In genomic region chr7:28582841-28583240, GRCm38 (mm10) we compare ENCODE assay signal across 17 mouse cellular contexts. TPM values are rescaled to one million over a fixed set of nuclear protein-coding genes. Genes with fewer than 3 reads are reported as not detected.
A peak's percentile ranks its signal among the peaks of the same experiment; 100 is the strongest.
DNase-seq lines count a peak whose midpoint lies in the region; ATAC-seq and TF ChIP-seq lines count a peak whose summit lies in the region.
"Had no signal": no experiment of that assay in that cellular context is flagged by ENCODE, and none has a peak within 500 bp of the region (broad histone marks: within the 10 kb centered on the region; RNA-seq: fewer than 3 reads in every experiment).

No protein-coding gene starts in this region.

- H3K4me3 ChIP-seq in hindbrain, embryonic 15.5 days, result no peak overlapping the region
- no peak overlapping the region for H3K4me3 ChIP-seq in hindbrain, embryonic 12.5 days
- H3K4me3 ChIP-seq in intestine, embryonic 15.5 days (replicated peaks), result no peak overlapping the region
- H3K4me3 ChIP-seq: embryonic facial prominence, embryonic 15.5 days; lung, embryonic 15.5 days; midbrain, embryonic 13.5 days had no signal

- H3K9ac ChIP-seq in hindbrain, embryonic 15.5 days, result no peak overlapping the region
- H3K9ac ChIP-seq in hindbrain, embryonic 12.5 days, result no peak overlapping the region
- no peak overlapping the region for H3K9ac ChIP-seq in intestine, embryonic 15.5 days
- H3K9ac ChIP-seq: embryonic facial prominence, embryonic 15.5 days; lung, embryonic 15.5 days; midbrain, embryonic 13.5 days had no signal

- H3K9me3 ChIP-seq in hindbrain, embryonic 15.5 days, result no peaks in the 10 kb centered on the region
- no peaks in the 10 kb centered on the region for H3K9me3 ChIP-seq in hindbrain, embryonic 12.5 days (replicated peaks)
- no peaks in the 10 kb centered on the region for H3K9me3 ChIP-seq in intestine, embryonic 15.5 days
- H3K9me3 ChIP-seq: embryonic facial prominence, embryonic 15.5 days; lung, embryonic 15.5 days; midbrain, embryonic 13.5 days had no signal

- ATAC-seq in hindbrain, embryonic 15.5 days (ENCODE audit: low FRiP score, low read depth), result no peak
- no peak for ATAC-seq in hindbrain, embryonic 12.5 days (ENCODE audit: low FRiP score)
- ATAC-seq in intestine, embryonic 15.5 days, result no peak
- peak; percentile 31 for ATAC-seq in megakaryocyte-erythroid progenitor cell, adult 5-6 weeks (replicated peaks; ENCODE audit: low FRiP score, low TSS enrichment, poor library complexity, severe bottlenecking)
- ATAC-seq: midbrain, embryonic 13.5 days had no signal

- WGBS in hindbrain, embryonic 15.5 days, result 62% methylated on average over 11 of the region's 11 CpGs
- WGBS in hindbrain, embryonic 12.5 days, result 88% methylated on average over 11 of the region's 11 CpGs
- 56% methylated on average over 11 of the region's 11 CpGs for WGBS in intestine, embryonic 15.5 days

- H3K27me3 ChIP-seq in hindbrain, embryonic 15.5 days, result no peaks in the 10 kb centered on the region
- no peaks in the 10 kb centered on the region for H3K27me3 ChIP-seq in hindbrain, embryonic 12.5 days
- H3K27me3 ChIP-seq in intestine, embryonic 15.5 days (replicated peaks), result no peaks in the 10 kb centered on the region
- H3K27me3 ChIP-seq: embryonic facial prominence, embryonic 15.5 days; lung, embryonic 15.5 days; midbrain, embryonic 13.5 days had no signal

- DNase-seq in brain, embryonic 14.5 days (ENCODE audit: low read depth), result peak; percentile 69
- DNase-seq in urinary bladder, postnatal 36 days (ENCODE audit: low spot score in 2 of 2), result no peak
- DNase-seq in adrenal gland, adult 18-20 months (ENCODE audit: low spot score in 2 of 2), result no peak
- DNase-seq: cerebellum, postnatal 25 days; gastrocnemius, postnatal 14 days; heart, postnatal 10 days; thymus, postnatal 36 days had no signal

- H3K4me2 ChIP-seq in hindbrain, embryonic 15.5 days, result no peak overlapping the region
- no peak overlapping the region for H3K4me2 ChIP-seq in hindbrain, embryonic 12.5 days (replicated peaks)
- peak overlapping the region; percentile 39; the same call in 1 of the 2 replicates for H3K4me2 ChIP-seq in intestine, embryonic 15.5 days (replicated peaks)
- H3K4me2 ChIP-seq: embryonic facial prominence, embryonic 15.5 days; lung, embryonic 15.5 days; midbrain, embryonic 13.5 days had no signal

- TF ChIP-seq POLR2A in brain, embryonic 14.5 days (IDR thresholded peaks at IDR 0.05; ENCODE audit: borderline replicate concordance, extremely low read depth, insufficient read depth, insufficient read length, poor library complexity, severe bottlenecking), result no peak

- no peaks in the 10 kb centered on the region for H3K36me3 ChIP-seq in hindbrain, embryonic 15.5 days
- H3K36me3 ChIP-seq in hindbrain, embryonic 12.5 days, result no peaks in the 10 kb centered on the region
- H3K36me3 ChIP-seq in intestine, embryonic 15.5 days, result 0 out of 2 replicates have a peak, but pooled peaks cover 6% of the 10 kb centered on the region
- H3K36me3 ChIP-seq: embryonic facial prominence, embryonic 15.5 days; midbrain, embryonic 13.5 days had no signal

- peak overlapping the region; percentile 18; the same call in 1 of the 2 replicates for H3K27ac ChIP-seq in hindbrain, embryonic 15.5 days (replicated peaks)
- no peak overlapping the region for H3K27ac ChIP-seq in hindbrain, embryonic 12.5 days
- H3K27ac ChIP-seq in intestine, embryonic 15.5 days, result peak overlapping the region; percentile 67
- H3K27ac ChIP-seq: embryonic facial prominence, embryonic 15.5 days; midbrain, embryonic 13.5 days had no signal

- H3K4me1 ChIP-seq in hindbrain, embryonic 15.5 days (replicated peaks), result peaks cover 53% of the 10 kb centered on the region
- H3K4me1 ChIP-seq in hindbrain, embryonic 12.5 days, result peaks cover 45% of the 10 kb centered on the region
- peaks cover 86% of the 10 kb centered on the region for H3K4me1 ChIP-seq in intestine, embryonic 15.5 days (replicated peaks)

- no peak for TF ChIP-seq CTCF in brain, embryonic 14.5 days (IDR thresholded peaks at IDR 0.05; ENCODE audit: borderline replicate concordance, extremely low read depth, insufficient read depth, insufficient read length)

RNA-seq across cellular contexts. Expression of gene Samd4b, which starts 15.1 kb away (rescaled TPM):
- polyA plus RNA-seq in hindbrain, embryonic 15.5 days (2015; fragmentation: Nextera tagmentation; extraction: Ambion mirVana), result 23.3 and 28.1 TPM in 2 replicates
- 35.6 and 38.6 TPM in 2 replicates for polyA plus RNA-seq in hindbrain, embryonic 12.5 days (2016; fragmentation: Nextera tagmentation; extraction: Ambion mirVana)
- 83.9 and 92.0 TPM in 2 replicates for polyA plus RNA-seq in brain, embryonic 14.5 days (2012; rRNA removed)
- polyA plus RNA-seq in intestine, embryonic 15.5 days (2015; fragmentation: Nextera tagmentation; extraction: Ambion mirVana), result 18.9 and 19.5 TPM in 2 replicates
- total RNA-seq in megakaryocyte-erythroid progenitor cell, adult 5-6 weeks (2014; fragmentation: Nextera tagmentation), result 20.3 and 26.2 TPM in 2 replicates
- total RNA-seq in megakaryocyte-erythroid progenitor cell, adult 5-6 weeks (2017), result 3.4 and 7.2 TPM in 2 replicates
- total RNA-seq in adrenal gland, adult 18-20 months (2021), result 10 to 100 TPM; 67.9 to 72.7 TPM

RNA-seq across cellular contexts. Expression of gene Pak4, which starts 15.1 kb away (rescaled TPM):
- polyA plus RNA-seq in hindbrain, embryonic 15.5 days (2015; fragmentation: Nextera tagmentation; extraction: Ambion mirVana), result 20.2 TPM in 2 replicates
- 31.8 and 34.3 TPM in 2 replicates for polyA plus RNA-seq in hindbrain, embryonic 12.5 days (2016; fragmentation: Nextera tagmentation; extraction: Ambion mirVana)
- 18.9 and 21.3 TPM in 2 replicates for polyA plus RNA-seq in brain, embryonic 14.5 days (2012; rRNA removed)
- polyA plus RNA-seq in intestine, embryonic 15.5 days (2015; fragmentation: Nextera tagmentation; extraction: Ambion mirVana), result 51.7 and 53.1 TPM in 2 replicates
- 5.3 and 8.3 TPM in 2 replicates for total RNA-seq in megakaryocyte-erythroid progenitor cell, adult 5-6 weeks (2014; fragmentation: Nextera tagmentation)
- 7.9 and 8.3 TPM in 2 replicates for total RNA-seq in megakaryocyte-erythroid progenitor cell, adult 5-6 weeks (2017)
- 10 to 100 TPM; 21.4 to 25.2 TPM for total RNA-seq in adrenal gland, adult 18-20 months (2021)

RNA-seq across cellular contexts. Expression of gene Nccrp1, which starts 35.8 kb away (rescaled TPM):
- polyA plus RNA-seq in hindbrain, embryonic 15.5 days (2015; fragmentation: Nextera tagmentation; extraction: Ambion mirVana), result 0.19 TPM in 1 of 2 replicates, not detected in the other
- polyA plus RNA-seq in hindbrain, embryonic 12.5 days (2016; fragmentation: Nextera tagmentation; extraction: Ambion mirVana), result not detected in 2 replicates
- 0.08 and 0.11 TPM in 2 replicates for polyA plus RNA-seq in brain, embryonic 14.5 days (2012; rRNA removed)
- not detected in 2 replicates for polyA plus RNA-seq in intestine, embryonic 15.5 days (2015; fragmentation: Nextera tagmentation; extraction: Ambion mirVana)
- 2.1 TPM in 1 of 2 replicates, not detected in the other for total RNA-seq in megakaryocyte-erythroid progenitor cell, adult 5-6 weeks (2014; fragmentation: Nextera tagmentation)
- total RNA-seq in megakaryocyte-erythroid progenitor cell, adult 5-6 weeks (2017), result not detected in 2 replicates
- total RNA-seq in adrenal gland, adult 18-20 months (2021), result not detected
- total RNA-seq: gastrocnemius, postnatal 14 days; heart, postnatal 10 days had no signal
- polyA plus RNA-seq: lung, embryonic 15.5 days; midbrain, embryonic 13.5 days had no signal

RNA-seq across cellular contexts. Expression of gene Sycn, which starts 42.2 kb away (rescaled TPM):
- not detected in 2 replicates for polyA plus RNA-seq in hindbrain, embryonic 15.5 days (2015; fragmentation: Nextera tagmentation; extraction: Ambion mirVana)
- polyA plus RNA-seq in hindbrain, embryonic 12.5 days (2016; fragmentation: Nextera tagmentation; extraction: Ambion mirVana), result not detected in 2 replicates
- not detected in 2 replicates for polyA plus RNA-seq in brain, embryonic 14.5 days (2012; rRNA removed)
- 33.3 and 122 TPM in 2 replicates for polyA plus RNA-seq in intestine, embryonic 15.5 days (2015; fragmentation: Nextera tagmentation; extraction: Ambion mirVana)
- not detected in 2 replicates for total RNA-seq in megakaryocyte-erythroid progenitor cell, adult 5-6 weeks (2014; fragmentation: Nextera tagmentation)
- not detected in 2 replicates for total RNA-seq in megakaryocyte-erythroid progenitor cell, adult 5-6 weeks (2017)
- total RNA-seq in adrenal gland, adult 18-20 months (2021), result not detected
- total RNA-seq: gastrocnemius, postnatal 14 days; heart, postnatal 10 days; left cerebral cortex, adult 18-20 months; neutrophil, adult 5-6 weeks had no signal
- polyA plus RNA-seq: embryonic facial prominence, embryonic 15.5 days; lung, embryonic 15.5 days; midbrain, embryonic 13.5 days had no signal

RNA-seq across cellular contexts. Expression of gene Acp7, which starts 48.3 kb away (rescaled TPM):
- 0.29 and 0.33 TPM in 2 replicates for polyA plus RNA-seq in hindbrain, embryonic 15.5 days (2015; fragmentation: Nextera tagmentation; extraction: Ambion mirVana)
- polyA plus RNA-seq in hindbrain, embryonic 12.5 days (2016; fragmentation: Nextera tagmentation; extraction: Ambion mirVana), result 0.12 TPM in 1 of 2 replicates, not detected in the other
- polyA plus RNA-seq in brain, embryonic 14.5 days (2012; rRNA removed), result 0.11 and 0.30 TPM in 2 replicates
- polyA plus RNA-seq in intestine, embryonic 15.5 days (2015; fragmentation: Nextera tagmentation; extraction: Ambion mirVana), result 0.06 TPM in 1 of 2 replicates, not detected in the other
- total RNA-seq in megakaryocyte-erythroid progenitor cell, adult 5-6 weeks (2014; fragmentation: Nextera tagmentation), result not detected in 2 replicates
- total RNA-seq in megakaryocyte-erythroid progenitor cell, adult 5-6 weeks (2017), result not detected in 2 replicates
- not detected for total RNA-seq in adrenal gland, adult 18-20 months (2021)
- total RNA-seq: gastrocnemius, postnatal 14 days; heart, postnatal 10 days; neutrophil, adult 5-6 weeks had no signal
- polyA plus RNA-seq: lung, embryonic 15.5 days; midbrain, embryonic 13.5 days; spleen, adult 2 months had no signal
